Mouse (Mus musculus) heart, embryonic 11.5 days (tissue): ENCODE measurements around the gene Ncor2. TPM values are rescaled to one million over a fixed set of nuclear protein-coding genes. Genes with fewer than 3 reads are reported as not detected.

Experiments used
- ATAC-seq: fragments of 200-750 bp; cut with Nextera tagmentation; replicated peaks from 2 replicates; pipeline ENCODE4 v1.8.0; 2017; ENCODE audit warnings: moderate library complexity; ENCODE audit not compliant: insufficient number of reproducible peaks, low FRiP score, low TSS enrichment
- H3K27ac ChIP-seq: fragments of 300-500 bp; sonication (generic); 2 replicates; pipeline ENCODE4 v1.5.1; 2014; ENCODE audit warnings: mild to moderate bottlenecking, low read depth, low read length
- H3K27me3 ChIP-seq: fragments of 300-500 bp; sonication (generic); 2 replicates; pipeline ENCODE4 v1.6.1; 2014; ENCODE audit warnings: mild to moderate bottlenecking, low read length, mixed read lengths; ENCODE audit not compliant: control insufficient read depth, insufficient read depth
- H3K36me3 ChIP-seq: fragments of 300-500 bp; sonication (generic); 2 replicates; pipeline ENCODE4 v1.6.1; 2014; ENCODE audit warnings: mild to moderate bottlenecking, low read length, moderate library complexity, mixed read lengths; ENCODE audit not compliant: control insufficient read depth, insufficient read depth
- H3K4me1 ChIP-seq: fragments of 300-500 bp; sonication (generic); 2 replicates; pipeline ENCODE4 v1.6.1; 2014; ENCODE audit warnings: low read length; ENCODE audit not compliant: control insufficient read depth, insufficient read depth
- H3K4me2 ChIP-seq: fragments of 300-500 bp; sonication (generic); 2 replicates; pipeline ENCODE4 v1.6.1; 2014; ENCODE audit warnings: mild to moderate bottlenecking, moderate library complexity
- H3K4me3 ChIP-seq: fragments of 300-500 bp; sonication (generic); 2 replicates; pipeline ENCODE4 v1.5.1; 2014; ENCODE audit warnings: low read depth, low read length
- H3K9ac ChIP-seq: fragments of 300-500 bp; sonication (generic); 2 replicates; pipeline ENCODE4 v1.6.1; 2014; ENCODE audit warnings: mild to moderate bottlenecking, low read depth, low read length, moderate library complexity
- H3K9me3 ChIP-seq: fragments of 300-500 bp; sonication (generic); replicated peaks from 2 replicates; pipeline ENCODE4 v1.6.1; 2016; ENCODE audit warnings: low read length; ENCODE audit not compliant: control insufficient read depth
- WGBS: fragments of 180-500 bp; shearing (Covaris S2); extraction: QIAGEN DNeasy Blood & Tissue Kit; methylation state at CpG from one replicate; pipeline ENCODE4 v1.1.7; 2014; ENCODE audit not compliant: insufficient replicate concordance; 5-methylcytosine and 5-hydroxymethylcytosine counted together
- polyA plus RNA-seq: library from polyadenylated mRNA; unstranded; fragments of >200 nt; fragmentation: Nextera tagmentation; extraction: Ambion mirVana; gene quantifications from 2 replicates; pipeline ENCODE4 v1.2.1, GENCODE M21; 2014

Gene Ncor2
- polyA plus RNA-seq, 1 experiment from 2014 or later = 18.8 TPM

GRCm38 (mm10) chr5:125168101-125168500 is 10.9 kb downstream of the Ncor2 start:
- no peak overlapping the region for H3K4me3 ChIP-seq
- no peak overlapping the region for H3K9ac ChIP-seq
- ATAC-seq = no peak
- no peak overlapping the region for H3K27ac ChIP-seq
- no peaks in the 10 kb centered on the region for H3K36me3 ChIP-seq
- 82% methylated on average over 7 of the region's 7 CpGs for WGBS
- H3K27me3 ChIP-seq = no peaks in the 10 kb centered on the region
- no peak overlapping the region for H3K4me2 ChIP-seq
- H3K4me1 ChIP-seq = peaks cover 88% of the 10 kb centered on the region
- H3K9me3 ChIP-seq = no peaks in the 10 kb centered on the region

GRCm38 (mm10) chr5:125167524-125167923 is 11.5 kb downstream of the Ncor2 start:
- H3K4me3 ChIP-seq = no peak overlapping the region
- no peak overlapping the region for H3K4me2 ChIP-seq
- H3K27me3 ChIP-seq = no peaks in the 10 kb centered on the region
- H3K27ac ChIP-seq = no peak overlapping the region
- no peaks in the 10 kb centered on the region for H3K36me3 ChIP-seq
- H3K9ac ChIP-seq = no peak overlapping the region
- 66% methylated on average over 5 of the region's 5 CpGs for WGBS
- H3K9me3 ChIP-seq = no peaks in the 10 kb centered on the region
- ATAC-seq = no peak
- H3K4me1 ChIP-seq = peaks cover 86% of the 10 kb centered on the region

GRCm38 (mm10) chr5:125165993-125166392 is 13.0 kb downstream of the Ncor2 start:
- no peak overlapping the region for H3K27ac ChIP-seq
- H3K4me3 ChIP-seq = no peak overlapping the region
- no peak overlapping the region for H3K4me2 ChIP-seq
- no peak for ATAC-seq
- WGBS = 75% methylated on average over 14 of the region's 14 CpGs
- no peaks in the 10 kb centered on the region for H3K36me3 ChIP-seq
- no peaks in the 10 kb centered on the region for H3K27me3 ChIP-seq
- no peak overlapping the region for H3K9ac ChIP-seq
- H3K9me3 ChIP-seq = no peaks in the 10 kb centered on the region
- H3K4me1 ChIP-seq = peaks cover 80% of the 10 kb centered on the region

- Histone ChIP-seq H3K4me3 (no peak overlapping the region), H3K36me3 (no peaks in the 10 kb centered on the region), H3K4me2 (no peak overlapping the region), H3K9ac (no peak overlapping the region), H3K27me3 (no peaks in the 10 kb centered on the region), H3K27ac (peak overlapping the region; percentile 6; the same call in 1 of the 2 replicates), H3K4me1 (peaks cover 80% of the 10 kb centered on the region), H3K9me3 (no peaks in the 10 kb centered on the region)
- 0 out of 2 replicates have a peak, but pooled peaks have one; percentile 12 for ATAC-seq
- 34% methylated on average over 12 of the region's 12 CpGs for WGBS
Measured at GRCm38 (mm10) chr5:125164465-125165167, 14.4 kb downstream of the Ncor2 start.

- H3K9ac ChIP-seq = no peak overlapping the region
Measured at GRCm38 (mm10) chr5:125163441-125164050, 15.5 kb downstream of the Ncor2 start.

GRCm38 (mm10) chr5:125162461-125162860 is 16.6 kb downstream of the Ncor2 start:
- Histone ChIP-seq H3K9ac (no peak overlapping the region), H3K27me3 (no peaks in the 10 kb centered on the region), H3K27ac (no peak overlapping the region), H3K4me2 (no peak overlapping the region), H3K9me3 (no peaks in the 10 kb centered on the region), H3K36me3 (no peaks in the 10 kb centered on the region), H3K4me3 (no peak overlapping the region), H3K4me1 (peaks cover 86% of the 10 kb centered on the region)
- WGBS = 39% methylated on average over 2 of the region's 3 CpGs
- ATAC-seq = no peak

More at GRCm38 (mm10) chr5:125163441-125164050, 15.5 kb downstream of the Ncor2 start:
- Histone ChIP-seq H3K4me2 (no peak overlapping the region), H3K4me3 (no peak overlapping the region), H3K9me3 (no peaks in the 10 kb centered on the region), H3K4me1 (peaks cover 86% of the 10 kb centered on the region), H3K27ac (0 out of 2 replicates have a peak overlapping the region, but pooled peaks have one; percentile 0), H3K36me3 (no peaks in the 10 kb centered on the region), H3K27me3 (no peaks in the 10 kb centered on the region)
- ATAC-seq = no peak
- 31% methylated on average over 8 of the region's 8 CpGs for WGBS

- 45% methylated on average over 14 of the region's 14 CpGs for WGBS
- H3K9me3 ChIP-seq = no peaks in the 10 kb centered on the region
- peak overlapping the region; percentile 47 for H3K4me2 ChIP-seq
- no peaks in the 10 kb centered on the region for H3K27me3 ChIP-seq
- no peak for ATAC-seq
- peak overlapping the region; percentile 46 for H3K27ac ChIP-seq
- 0 out of 2 replicates have a peak overlapping the region, but pooled peaks have one; percentile 16 for H3K9ac ChIP-seq
- H3K36me3 ChIP-seq = no peaks in the 10 kb centered on the region
- H3K4me1 ChIP-seq = peaks cover 81% of the 10 kb centered on the region
- no peak overlapping the region for H3K4me3 ChIP-seq
Measured at GRCm38 (mm10) chr5:125159804-125160405, 19.1 kb downstream of the Ncor2 start.

- peak overlapping the region; percentile 47 for H3K4me2 ChIP-seq
- H3K4me1 ChIP-seq = peaks cover 79% of the 10 kb centered on the region
- H3K27ac ChIP-seq = peak overlapping the region; percentile 73
- 10% methylated on average over 12 of the region's 12 CpGs for WGBS
- H3K9me3 ChIP-seq = no peaks in the 10 kb centered on the region
- no peaks in the 10 kb centered on the region for H3K27me3 ChIP-seq
- peak overlapping the region; percentile 28; the same call in 1 of the 2 replicates for H3K9ac ChIP-seq
- ATAC-seq = peak; percentile 52
- no peak overlapping the region for H3K4me3 ChIP-seq
- H3K36me3 ChIP-seq = no peaks in the 10 kb centered on the region
Measured at GRCm38 (mm10) chr5:125159293-125159692, 19.7 kb downstream of the Ncor2 start.
